Mouse (Mus musculus) lung, postnatal 0 days (tissue): ENCODE measurements around the gene Fam183b.

Experiments used
- CTCF ChIP-seq: IDR thresholded peaks from 2 replicates; pipeline ENCODE4 v1.5.1; 2016; ENCODE audit warnings: antibody characterized with exemption, mild to moderate bottlenecking
- EP300 ChIP-seq: IDR thresholded peaks from 2 replicates; pipeline ENCODE4 v1.6.1; 2016; ENCODE audit warnings: antibody characterized with exemption, mild to moderate bottlenecking, control low read depth

DNA sequence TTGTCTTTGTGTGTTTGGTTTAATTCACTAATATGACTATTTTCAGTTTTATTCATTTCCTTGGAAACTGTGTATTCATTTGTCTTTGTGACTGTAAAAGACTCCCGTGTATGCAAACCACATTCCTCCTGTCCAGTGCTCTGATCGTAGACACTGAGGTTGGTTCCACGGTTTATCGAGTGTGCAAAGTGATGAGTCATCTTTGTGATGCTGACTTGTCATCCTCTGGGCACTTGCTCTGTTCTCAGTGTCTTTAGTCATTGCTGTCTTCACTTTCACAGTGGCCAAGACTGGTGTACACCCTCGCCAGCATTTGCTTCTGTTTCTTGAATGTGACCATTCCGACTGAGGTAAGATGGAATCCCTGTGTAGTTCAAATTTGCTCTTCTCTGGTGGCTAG lies 11.1 kb downstream of the Fam183b start:
- TF ChIP-seq CTCF, result no peak
- TF ChIP-seq EP300, result no peak
